Comparison of ENCODE assay signal across 23 mouse cellular contexts in the genomic region with DNA sequence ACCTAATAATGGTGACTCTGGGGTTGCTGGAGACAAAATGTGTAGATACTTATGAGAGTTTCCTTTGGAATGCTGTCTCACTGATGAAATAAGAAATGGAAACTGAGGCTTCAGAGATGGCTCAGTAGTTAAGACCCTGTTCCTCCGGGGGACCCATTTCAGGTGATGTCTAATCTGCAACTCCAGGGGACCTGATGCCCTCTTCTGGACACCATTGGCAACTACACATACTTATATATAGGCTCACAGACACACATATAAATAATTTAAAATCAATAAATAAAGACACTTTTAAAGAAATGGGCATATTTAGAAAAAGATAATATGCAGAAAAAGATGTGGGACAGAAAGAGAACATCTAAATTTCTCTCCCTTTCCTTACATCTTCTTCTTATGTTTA. TPM values are rescaled to one million over a fixed set of nuclear protein-coding genes. Genes with fewer than 3 reads are reported as not detected.
DNase-seq lines count a peak whose midpoint lies in the region; ATAC-seq and TF ChIP-seq lines count a peak whose summit lies in the region.
"Had no signal": no experiment of that assay in that cellular context is flagged by ENCODE, and none has a peak within 500 bp of the region (broad histone marks: within the 10 kb centered on the region; RNA-seq: fewer than 3 reads in every experiment).

No protein-coding gene starts in this region.

- no peak for ATAC-seq in kidney, postnatal 0 days (replicated peaks; ENCODE audit: low FRiP score, low read depth)
- no peak for ATAC-seq in kidney, embryonic 15.5 days (replicated peaks; ENCODE audit: low FRiP score)
- ATAC-seq: inflammation-experienced regulatory T-cells, adult 6 months; midbrain, embryonic 13.5 days; Patski had no signal

- H3K4me1 ChIP-seq in kidney, postnatal 0 days (replicated peaks; ENCODE audit: insufficient read depth, low read length): no peaks in the 10 kb centered on the region
- no peaks in the 10 kb centered on the region for H3K4me1 ChIP-seq in kidney, embryonic 15.5 days
- H3K4me1 ChIP-seq: embryonic facial prominence, embryonic 15.5 days; heart, embryonic 10.5 days; lung, embryonic 15.5 days; midbrain, embryonic 13.5 days; neural tube, embryonic 15.5 days; stomach, embryonic 15.5 days had no signal

- no peak overlapping the region for H3K27ac ChIP-seq in kidney, postnatal 0 days
- no peak overlapping the region for H3K27ac ChIP-seq in kidney, embryonic 15.5 days
- H3K27ac ChIP-seq in gastrocnemius, adult 2 months: no peak overlapping the region
- H3K27ac ChIP-seq: embryonic facial prominence, embryonic 15.5 days; heart, embryonic 10.5 days; lung, embryonic 15.5 days; midbrain, embryonic 13.5 days; neural tube, embryonic 15.5 days; stomach, embryonic 15.5 days had no signal

- H3K36me3 ChIP-seq in kidney, postnatal 0 days (ENCODE audit: insufficient read depth, low read length): no peaks in the 10 kb centered on the region
- no peaks in the 10 kb centered on the region for H3K36me3 ChIP-seq in kidney, embryonic 15.5 days
- H3K36me3 ChIP-seq: embryonic facial prominence, embryonic 15.5 days; heart, embryonic 10.5 days; lung, embryonic 15.5 days; midbrain, embryonic 13.5 days; neural tube, embryonic 15.5 days; stomach, embryonic 15.5 days had no signal

- intact Hi-C loops in gastrocnemius, adult 2 months (cut with DNase I): no loop called here

- peak; percentile 53 for TF ChIP-seq CTCF in kidney, postnatal 0 days (IDR thresholded peaks at IDR 0.05; ENCODE audit: low read depth)
- TF ChIP-seq CTCF in gastrocnemius, adult 2 months (IDR thresholded peaks at IDR 0.05): no peak

- no peak overlapping the region for H3K9ac ChIP-seq in kidney, postnatal 0 days (ENCODE audit: low read depth, low read length)
- no peak overlapping the region for H3K9ac ChIP-seq in kidney, embryonic 15.5 days
- H3K9ac ChIP-seq: embryonic facial prominence, embryonic 15.5 days; lung, embryonic 15.5 days; midbrain, embryonic 13.5 days; neural tube, embryonic 15.5 days; stomach, embryonic 15.5 days had no signal

- no peak overlapping the region for H3K4me3 ChIP-seq in kidney, postnatal 0 days (replicated peaks; ENCODE audit: low read depth, low read length)
- H3K4me3 ChIP-seq in kidney, embryonic 15.5 days (replicated peaks): no peak overlapping the region
- no peak overlapping the region for H3K4me3 ChIP-seq in gastrocnemius, adult 2 months
- H3K4me3 ChIP-seq: embryonic facial prominence, embryonic 15.5 days; heart, embryonic 10.5 days; lung, embryonic 15.5 days; midbrain, embryonic 13.5 days; neural tube, embryonic 15.5 days; stomach, embryonic 15.5 days had no signal

- H3K4me2 ChIP-seq in kidney, postnatal 0 days (ENCODE audit: low read length): no peak overlapping the region
- H3K4me2 ChIP-seq in kidney, embryonic 15.5 days: no peak overlapping the region
- H3K4me2 ChIP-seq: embryonic facial prominence, embryonic 15.5 days; lung, embryonic 15.5 days; midbrain, embryonic 13.5 days; neural tube, embryonic 15.5 days; stomach, embryonic 15.5 days had no signal

- DNase-seq in embryo, embryonic 10.5 days (ENCODE audit: low spot score): peak; percentile 8
- DNase-seq in embryo, embryonic 9.5 days (ENCODE audit: extremely low spot score): no peak
- DNase-seq in kidney, postnatal 0 days (ENCODE audit: low spot score): peak; percentile 32
- DNase-seq in 416B (ENCODE audit: low read depth) (peak; percentile 2), R1 (ENCODE audit: low read depth, low spot score) (peak; percentile 22)
- DNase-seq in yolk sac, embryonic 10.5 days (ENCODE audit: low spot score): no peak
- DNase-seq in gastrocnemius, adult 2 months: no peak
- DNase-seq: adrenal gland, postnatal 14 days; cerebellum, adult 18-20 months; left cerebral cortex, postnatal 4 days; liver had no signal

- 41% methylated on average over 1 of the region's 1 CpGs for WGBS in kidney, postnatal 0 days
- WGBS in kidney, embryonic 15.5 days: 45% methylated on average over 1 of the region's 1 CpGs

- H3K9me3 ChIP-seq in kidney, postnatal 0 days (replicated peaks; ENCODE audit: low read length): no peaks in the 10 kb centered on the region
- H3K9me3 ChIP-seq in kidney, embryonic 15.5 days (replicated peaks): no peaks in the 10 kb centered on the region
- H3K9me3 ChIP-seq: embryonic facial prominence, embryonic 15.5 days; heart, embryonic 10.5 days; lung, embryonic 15.5 days; midbrain, embryonic 13.5 days; neural tube, embryonic 15.5 days; stomach, embryonic 15.5 days had no signal

- H3K27me3 ChIP-seq in kidney, postnatal 0 days (ENCODE audit: insufficient read depth, low read length): no peaks in the 10 kb centered on the region
- H3K27me3 ChIP-seq in kidney, embryonic 15.5 days: no peaks in the 10 kb centered on the region
- H3K27me3 ChIP-seq: CH12.LX; embryonic facial prominence, embryonic 15.5 days; lung, embryonic 15.5 days; midbrain, embryonic 13.5 days; neural tube, embryonic 15.5 days; Patski; stomach, embryonic 15.5 days had no signal

RNA-seq across cellular contexts. Expression of a gene that starts 57.7 kb away (rescaled TPM):
- polyA plus RNA-seq in kidney, postnatal 0 days (2015; fragmentation: Nextera tagmentation; extraction: Ambion mirVana): 0.91 and 0.99 TPM in 2 replicates
- polyA plus RNA-seq in kidney, embryonic 15.5 days (2015; fragmentation: Nextera tagmentation; extraction: Ambion mirVana): 0.44 and 0.45 TPM in 2 replicates
- under 1 TPM in 1 of 2 experiments, not detected in 1; 0.36 TPM for total RNA-seq in gastrocnemius, adult 2 months (2021)
- total RNA-seq: CH12.LX had no signal
- polyA plus RNA-seq: gonadal fat pad, adult 2 months; heart, postnatal 0 days; inflammation-experienced regulatory T-cells, adult 6 months had no signal

Comparison
In these comparisons a context has a peak if more than half of its experiments do, and no peak if none do; other contexts are left out.
1. DNase-seq: peak in embryo, embryonic 10.5 days (single experiment), kidney, postnatal 0 days (single experiment), 416B (single experiment) and R1 (single experiment); none in embryo, embryonic 9.5 days (single experiment), yolk sac, embryonic 10.5 days (single experiment) and gastrocnemius, adult 2 months (single experiment).